Mouse (Mus musculus): ENCODE results near the gene Wdr6. TPM values are rescaled to one million over a fixed set of nuclear protein-coding genes. Genes with fewer than 3 reads are reported as not detected.

Wdr6 gene
- total RNA-seq, 4 experiments from 2014 or later, result 12.9 to 18.1 (median 17.0) TPM

- DNase-seq (ENCODE audit: low spot score), result no peak
Measured at GRCm38 (mm10) chr9:108573774-108574690, 4.5 kb downstream of the Wdr6 start.

- no peak for DNase-seq (ENCODE audit: low spot score)
Measured at GRCm38 (mm10) chr9:108572321-108572720, 6.2 kb downstream of the Wdr6 start.

GRCm38 (mm10) chr9:108571401-108571973, 7.1 kb downstream of the Wdr6 start:
- no peak for DNase-seq (ENCODE audit: low spot score)

- peak; percentile 58 for DNase-seq (ENCODE audit: low spot score)
Measured at GRCm38 (mm10) chr9:108570207-108570896, 8.2 kb downstream of the Wdr6 start.

- peak; percentile 88 for DNase-seq (ENCODE audit: low spot score)
Measured at GRCm38 (mm10) chr9:108569381-108570206, 8.9 kb downstream of the Wdr6 start, which contains the start of gene Dalrd3. TSS of gene Dalrd3 (plus strand) at chr9:108569886.

GRCm38 (mm10) chr9:108568511-108568921, 10.0 kb downstream of the Wdr6 start:
- no peak for DNase-seq (ENCODE audit: low spot score)

GRCm38 (mm10) chr9:108567931-108568419, 10.6 kb downstream of the Wdr6 start:
- DNase-seq (ENCODE audit: low spot score), result peak; percentile 53

GRCm38 (mm10) chr9:108566815-108567776, 11.4 kb downstream of the Wdr6 start, which contains the start of gene Ndufaf3:
TSS of gene Ndufaf3 (minus strand) at chr9:108567434.
- DNase-seq (ENCODE audit: low spot score), result peak; percentile 97

GRCm38 (mm10) chr9:108565881-108566814, 12.4 kb downstream of the Wdr6 start:
- DNase-seq (ENCODE audit: low spot score), result no peak

GRCm38 (mm10) chr9:108564131-108564530, 14.4 kb downstream of the Wdr6 start:
- no peak for DNase-seq (ENCODE audit: low spot score)

GRCm38 (mm10) chr9:108563671-108564070, 14.9 kb downstream of the Wdr6 start:
- DNase-seq (ENCODE audit: low spot score), result no peak

- peak; percentile 95 for DNase-seq (ENCODE audit: low spot score)
Measured at GRCm38 (mm10) chr9:108560227-108560841, 18.2 kb downstream of the Wdr6 start, which contains the start of gene Impdh2. TSS of gene Impdh2 (plus strand) at chr9:108560286.

- no peak for DNase-seq (ENCODE audit: low spot score)
Measured at GRCm38 (mm10) chr9:108559169-108559568, 19.4 kb downstream of the Wdr6 start.

GRCm38 (mm10) chr9:108546875-108547274, 31.7 kb downstream of the Wdr6 start:
- DNase-seq (ENCODE audit: low spot score), result no peak

- DNase-seq (ENCODE audit: low spot score), result no peak
Measured at GRCm38 (mm10) chr9:108545986-108546385, 32.6 kb downstream of the Wdr6 start.

- DNase-seq (ENCODE audit: low spot score), result no peak
Measured at GRCm38 (mm10) chr9:108540846-108541245, 37.7 kb downstream of the Wdr6 start.

GRCm38 (mm10) chr9:108531496-108531895, 47.0 kb downstream of the Wdr6 start:
- no peak for DNase-seq (ENCODE audit: low spot score)

GRCm38 (mm10) chr9:108530954-108531353, 47.6 kb downstream of the Wdr6 start:
- no peak for DNase-seq (ENCODE audit: low spot score)

Data from heart, adult 8-10 months (tissue).